Mouse (Mus musculus): ENCODE results near the gene Slc5a3. TPM values are rescaled to one million over a fixed set of nuclear protein-coding genes. Genes with fewer than 3 reads are reported as not detected.
A peak's percentile ranks its signal among the peaks of the same experiment; 100 is the strongest.

The Slc5a3 gene
- polyA plus RNA-seq, 1 experiment from 2014 or later, result 21.1 TPM

- no peaks in the 10 kb centered on the region for H3K9me3 ChIP-seq (replicated peaks; ENCODE audit: control insufficient read depth, low read length, poor library complexity, severe bottlenecking)
- H3K27me3 ChIP-seq (ENCODE audit: control insufficient read depth, insufficient read depth, low read depth, low read length), result no peaks in the 10 kb centered on the region
- H3K4me2 ChIP-seq (ENCODE audit: low read length), result no peak overlapping the region
- H3K4me1 ChIP-seq (ENCODE audit: control insufficient read depth, insufficient read depth, low read length), result peaks cover 6% of the 10 kb centered on the region
- no peak overlapping the region for H3K4me3 ChIP-seq (ENCODE audit: low read depth, low read length)
- WGBS, result 95% methylated on average over 2 of the region's 2 CpGs
- no peak overlapping the region for H3K9ac ChIP-seq (ENCODE audit: low read depth, low read length)
- no peaks in the 10 kb centered on the region; the same call in 1 of the 2 replicates for H3K36me3 ChIP-seq (ENCODE audit: control insufficient read depth, insufficient read depth, low read length)
- ATAC-seq, result no peak
- H3K27ac ChIP-seq (ENCODE audit: low read length), result no peak overlapping the region
Observed at GRCm38 (mm10) chr16:92104951-92105350, 46.8 kb downstream of the Slc5a3 start.

GRCm38 (mm10) chr16:92105631-92106030, 47.5 kb downstream of the Slc5a3 start:
- WGBS, result 84% methylated on average over 3 of the region's 3 CpGs
- Histone ChIP-seq H3K27ac (ENCODE audit: low read length) (no peak overlapping the region), H3K4me2 (ENCODE audit: low read length) (no peak overlapping the region)

GRCm38 (mm10) chr16:92107346-92107745, 49.2 kb downstream of the Slc5a3 start:
- Histone ChIP-seq H3K9ac (ENCODE audit: low read depth, low read length) (no peak overlapping the region), H3K4me3 (ENCODE audit: low read depth, low read length) (no peak overlapping the region), H3K9me3 (replicated peaks; ENCODE audit: control insufficient read depth, low read length, poor library complexity, severe bottlenecking) (no peaks in the 10 kb centered on the region), H3K27ac (ENCODE audit: low read length) (no peak overlapping the region), H3K36me3 (ENCODE audit: control insufficient read depth, insufficient read depth, low read length) (no peaks in the 10 kb centered on the region), H3K4me2 (ENCODE audit: low read length) (no peak overlapping the region), H3K4me1 (ENCODE audit: control insufficient read depth, insufficient read depth, low read length) (peaks cover 5% of the 10 kb centered on the region; the same call in 1 of the 2 replicates), H3K27me3 (ENCODE audit: control insufficient read depth, insufficient read depth, low read depth, low read length) (no peaks in the 10 kb centered on the region)
- WGBS, result 93% methylated on average over 5 of the region's 5 CpGs
- ATAC-seq, result no peak

More at GRCm38 (mm10) chr16:92105631-92106030, 47.5 kb downstream of the Slc5a3 start:
- no peaks in the 10 kb centered on the region for H3K27me3 ChIP-seq (ENCODE audit: control insufficient read depth, insufficient read depth, low read depth, low read length)
- peaks cover 5% of the 10 kb centered on the region; the same call in 1 of the 2 replicates for H3K4me1 ChIP-seq (ENCODE audit: control insufficient read depth, insufficient read depth, low read length)
- H3K9me3 ChIP-seq (replicated peaks; ENCODE audit: control insufficient read depth, low read length, poor library complexity, severe bottlenecking), result no peaks in the 10 kb centered on the region
- H3K36me3 ChIP-seq (ENCODE audit: control insufficient read depth, insufficient read depth, low read length), result no peaks in the 10 kb centered on the region; the same call in 1 of the 2 replicates
- no peak overlapping the region for H3K9ac ChIP-seq (ENCODE audit: low read depth, low read length)
- ATAC-seq, result no peak
- H3K4me3 ChIP-seq (ENCODE audit: low read depth, low read length), result no peak overlapping the region

GRCm38 (mm10) chr16:92114706-92115241, 56.7 kb downstream of the Slc5a3 start:
- H3K4me1 ChIP-seq (ENCODE audit: control insufficient read depth, insufficient read depth, low read length), result peaks cover 34% of the 10 kb centered on the region
- no peak overlapping the region for H3K9ac ChIP-seq (ENCODE audit: low read depth, low read length)
- H3K36me3 ChIP-seq (ENCODE audit: control insufficient read depth, insufficient read depth, low read length), result peaks cover 8% of the 10 kb centered on the region; the same call in 1 of the 2 replicates
- H3K4me2 ChIP-seq (ENCODE audit: low read length), result no peak overlapping the region
- no peaks in the 10 kb centered on the region for H3K27me3 ChIP-seq (ENCODE audit: control insufficient read depth, insufficient read depth, low read depth, low read length)
- H3K4me3 ChIP-seq (ENCODE audit: low read depth, low read length), result no peak overlapping the region
- WGBS, result 67% methylated on average over 5 of the region's 5 CpGs
- no peak for ATAC-seq
- H3K9me3 ChIP-seq (replicated peaks; ENCODE audit: control insufficient read depth, low read length, poor library complexity, severe bottlenecking), result no peaks in the 10 kb centered on the region
- H3K27ac ChIP-seq (ENCODE audit: low read length), result peak overlapping the region; percentile 80

GRCm38 (mm10) chr16:92115611-92116421, 57.7 kb downstream of the Slc5a3 start:
- H3K4me3 ChIP-seq (ENCODE audit: low read depth, low read length), result no peak overlapping the region
- peak; percentile 66 for ATAC-seq
- H3K4me1 ChIP-seq (ENCODE audit: control insufficient read depth, insufficient read depth, low read length), result peaks cover 34% of the 10 kb centered on the region
- H3K9ac ChIP-seq (ENCODE audit: low read depth, low read length), result peak overlapping the region; percentile 31; the same call in 1 of the 2 replicates
- H3K4me2 ChIP-seq (ENCODE audit: low read length), result peak overlapping the region; percentile 31
- peak overlapping the region; percentile 80 for H3K27ac ChIP-seq (ENCODE audit: low read length)
- no peaks in the 10 kb centered on the region for H3K9me3 ChIP-seq (replicated peaks; ENCODE audit: control insufficient read depth, low read length, poor library complexity, severe bottlenecking)
- H3K36me3 ChIP-seq (ENCODE audit: control insufficient read depth, insufficient read depth, low read length), result peaks cover 8% of the 10 kb centered on the region; the same call in 1 of the 2 replicates
- 9% methylated on average over 20 of the region's 20 CpGs for WGBS
- H3K27me3 ChIP-seq (ENCODE audit: control insufficient read depth, insufficient read depth, low read depth, low read length), result no peaks in the 10 kb centered on the region

- H3K4me2 ChIP-seq (ENCODE audit: low read length), result no peak overlapping the region
Observed at GRCm38 (mm10) chr16:92117337-92118209, 59.5 kb downstream of the Slc5a3 start.

GRCm38 (mm10) chr16:92119013-92119515, 60.9 kb downstream of the Slc5a3 start:
- Histone ChIP-seq H3K27me3 (ENCODE audit: control insufficient read depth, insufficient read depth, low read depth, low read length) (no peaks in the 10 kb centered on the region), H3K4me1 (ENCODE audit: control insufficient read depth, insufficient read depth, low read length) (peaks cover 34% of the 10 kb centered on the region), H3K36me3 (ENCODE audit: control insufficient read depth, insufficient read depth, low read length) (no peaks in the 10 kb centered on the region), H3K9ac (ENCODE audit: low read depth, low read length) (no peak overlapping the region), H3K4me2 (ENCODE audit: low read length) (no peak overlapping the region), H3K27ac (ENCODE audit: low read length) (no peak overlapping the region), H3K9me3 (replicated peaks; ENCODE audit: control insufficient read depth, low read length, poor library complexity, severe bottlenecking) (no peaks in the 10 kb centered on the region), H3K4me3 (ENCODE audit: low read depth, low read length) (no peak overlapping the region)
- no peak for ATAC-seq
- WGBS, result 68% methylated on average over 13 of the region's 13 CpGs

More at GRCm38 (mm10) chr16:92117337-92118209, 59.5 kb downstream of the Slc5a3 start:
- Histone ChIP-seq H3K9ac (ENCODE audit: low read depth, low read length) (no peak overlapping the region; the same call in 1 of the 2 replicates), H3K27me3 (ENCODE audit: control insufficient read depth, insufficient read depth, low read depth, low read length) (no peaks in the 10 kb centered on the region), H3K9me3 (replicated peaks; ENCODE audit: control insufficient read depth, low read length, poor library complexity, severe bottlenecking) (no peaks in the 10 kb centered on the region), H3K4me1 (ENCODE audit: control insufficient read depth, insufficient read depth, low read length) (peaks cover 34% of the 10 kb centered on the region), H3K36me3 (ENCODE audit: control insufficient read depth, insufficient read depth, low read length) (peaks cover 6% of the 10 kb centered on the region; the same call in 1 of the 2 replicates), H3K27ac (ENCODE audit: low read length) (peak overlapping the region; percentile 14; the same call in 1 of the 2 replicates), H3K4me3 (ENCODE audit: low read depth, low read length) (no peak overlapping the region)
- WGBS, result 52% methylated on average over 9 of the region's 9 CpGs
- no peak for ATAC-seq

- Histone ChIP-seq H3K27ac (ENCODE audit: low read length) (no peak overlapping the region), H3K9ac (ENCODE audit: low read depth, low read length) (no peak overlapping the region)
- 62% methylated on average over 17 of the region's 17 CpGs for WGBS
Observed at GRCm38 (mm10) chr16:92120899-92121531, 62.9 kb downstream of the Slc5a3 start.

More at GRCm38 (mm10) chr16:92120899-92121531, 62.9 kb downstream of the Slc5a3 start:
- H3K9me3 ChIP-seq (replicated peaks; ENCODE audit: control insufficient read depth, low read length, poor library complexity, severe bottlenecking), result no peaks in the 10 kb centered on the region; the same call in 1 of the 2 replicates
- no peaks in the 10 kb centered on the region for H3K27me3 ChIP-seq (ENCODE audit: control insufficient read depth, insufficient read depth, low read depth, low read length)
- ATAC-seq, result no peak
- H3K4me1 ChIP-seq (ENCODE audit: control insufficient read depth, insufficient read depth, low read length), result peaks cover 15% of the 10 kb centered on the region
- no peak overlapping the region for H3K4me3 ChIP-seq (ENCODE audit: low read depth, low read length)
- H3K4me2 ChIP-seq (ENCODE audit: low read length), result no peak overlapping the region
- no peaks in the 10 kb centered on the region for H3K36me3 ChIP-seq (ENCODE audit: control insufficient read depth, insufficient read depth, low read length)
